Mouse (Mus musculus) spleen, adult 2 months (tissue): ENCODE measurements around the gene Klhl26. TPM values are rescaled to one million over a fixed set of nuclear protein-coding genes. Genes with fewer than 3 reads are reported as not detected.
"Not testable (repeated sequence)": the region's sequence is repeated elsewhere in the genome, so short reads cannot be mapped to it uniquely, and the experiment has no call there.

Experiments used
- DNase-seq, 2 experiments: peaks; one replicate each; pipeline versions ENCODE4 v3.0.0 to v3.0.0-alpha.2; 2012 to 2021; ENCODE audit warnings: low spot score in 2 of 2, low read depth in 1 of 2
- H3K27ac ChIP-seq: fragments of 200-500 bp; 2 replicates; pipeline ENCODE4 v1.5.1; 2012; ENCODE audit warnings: low read length, inconsistent platforms; ENCODE audit not compliant: insufficient read depth
- H3K27me3 ChIP-seq: fragments of 200-500 bp; 2 replicates; pipeline ENCODE4 v1.6.1; 2012; ENCODE audit warnings: mild to moderate bottlenecking, moderate library complexity, low read length, inconsistent platforms; ENCODE audit not compliant: control insufficient read depth, insufficient read depth
- H3K36me3 ChIP-seq: fragments of 200-500 bp; 2 replicates; pipeline ENCODE4 v1.6.1; 2012; ENCODE audit warnings: mild to moderate bottlenecking, low read length, inconsistent platforms; ENCODE audit not compliant: control insufficient read depth, insufficient read depth
- H3K4me1 ChIP-seq: fragments of 200-500 bp; 2 replicates; pipeline ENCODE4 v1.6.1; 2011; ENCODE audit warnings: inconsistent platforms; ENCODE audit not compliant: control insufficient read depth, insufficient read depth, insufficient read length
- H3K4me3 ChIP-seq: fragments of 200-500 bp; 2 replicates; pipeline ENCODE4 v1.5.1; 2011; ENCODE audit warnings: mild to moderate bottlenecking, inconsistent platforms; ENCODE audit not compliant: insufficient read depth, insufficient read length; ENCODE audit errors: extremely low read depth
- CTCF ChIP-seq: fragments of 200-500 bp; IDR thresholded peaks from 2 replicates; pipeline ENCODE4 v1.5.1; 2011; ENCODE audit warnings: mild to moderate bottlenecking, inconsistent platforms; ENCODE audit not compliant: insufficient read depth, insufficient read length, insufficient replicate concordance; ENCODE audit errors: extremely low read depth
- POLR2A ChIP-seq: fragments of 200-500 bp; IDR thresholded peaks from 2 replicates; pipeline ENCODE4 v1.6.1; 2011; ENCODE audit warnings: low read depth, low read length, inconsistent platforms
- WGBS: fragments of 180-500 bp; shearing (Covaris S2); methylation state at CpG from one replicate; pipeline ENCODE4 v1.1.7; 2018; 5-methylcytosine and 5-hydroxymethylcytosine counted together
- polyA plus RNA-seq: library from polyadenylated mRNA; depleted of rRNA; stranded (reverse); fragments of >200 nt; gene quantifications from 2 replicates; pipeline ENCODE4 v1.2.3, GENCODE M21; 2012

Klhl26 gene
- polyA plus RNA-seq, 1 experiment, result 21.8 TPM

DNA sequence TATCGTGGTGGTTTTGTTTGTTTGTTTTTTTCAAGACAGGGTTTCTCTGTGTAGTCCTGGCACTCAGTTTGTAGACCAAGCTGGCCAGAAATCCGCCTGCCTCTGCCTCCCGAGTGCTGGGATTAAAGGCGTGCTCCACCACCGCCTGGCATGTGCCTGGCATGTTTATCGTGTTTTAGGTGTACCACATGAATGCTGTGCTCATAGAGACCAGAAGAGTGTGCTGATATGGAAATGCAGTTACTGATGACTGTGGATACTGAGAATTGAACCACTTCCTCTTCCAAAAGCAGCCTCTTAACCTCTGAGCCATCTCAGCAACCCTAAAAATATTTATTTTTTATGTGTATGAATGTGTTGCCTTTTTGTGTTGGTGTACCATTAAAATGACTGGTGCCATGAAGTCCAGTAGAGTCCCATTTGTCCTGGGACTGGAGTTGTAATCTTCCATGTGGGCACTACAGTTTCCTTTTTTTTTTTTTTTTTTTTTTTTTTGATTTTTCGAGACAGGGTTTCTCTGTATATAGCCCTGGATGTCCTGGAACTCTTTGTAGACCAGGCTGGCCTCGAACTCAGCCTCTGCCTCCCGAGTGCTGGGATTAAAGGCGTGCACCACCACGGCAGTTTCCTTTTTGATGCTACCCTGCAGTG, 35.6 kb upstream of the Klhl26 start:
- peaks cover 17% of the 10 kb centered on the region for H3K36me3 ChIP-seq
- 62% methylated on average over 11 of the region's 11 CpGs for WGBS
- H3K4me1 ChIP-seq, result peaks cover 13% of the 10 kb centered on the region; the same call in 1 of the 2 replicates
- no peaks in the 10 kb centered on the region for H3K27me3 ChIP-seq
- no peak overlapping the region for H3K4me3 ChIP-seq
- no peak overlapping the region for H3K27ac ChIP-seq
- no peak for DNase-seq
- TF ChIP-seq CTCF (no peak), POLR2A (no peak)

DNA sequence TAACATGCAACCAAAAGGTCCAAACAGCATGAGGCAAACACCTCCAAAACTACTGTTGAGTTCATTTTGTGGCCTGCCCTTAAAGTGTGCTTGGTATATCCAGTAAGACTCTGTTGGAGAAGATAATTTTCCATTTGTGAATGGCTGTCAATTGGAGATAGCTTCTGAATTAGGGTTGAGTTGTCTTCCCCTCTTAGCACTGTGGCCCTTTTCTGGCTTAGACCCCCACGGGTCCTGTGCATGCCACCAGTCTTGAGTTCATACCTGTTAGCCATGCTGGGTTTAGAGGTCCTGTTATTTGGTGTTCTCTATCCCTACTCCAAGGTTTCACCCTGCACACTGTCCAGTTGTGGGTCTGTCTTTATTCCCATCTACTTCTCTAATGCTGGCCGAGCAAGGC, 35.0 kb upstream of the Klhl26 start:
- no peak overlapping the region for H3K27ac ChIP-seq
- no peaks in the 10 kb centered on the region for H3K27me3 ChIP-seq
- H3K4me1 ChIP-seq, result peaks cover 13% of the 10 kb centered on the region; the same call in 1 of the 2 replicates
- H3K36me3 ChIP-seq, result peaks cover 16% of the 10 kb centered on the region; the same call in 1 of the 2 replicates
- WGBS, result 84% methylated on average over 2 of the region's 2 CpGs
- H3K4me3 ChIP-seq, result no peak overlapping the region
- no peak for DNase-seq
- TF ChIP-seq CTCF, result no peak
- TF ChIP-seq POLR2A, result no peak

DNA sequence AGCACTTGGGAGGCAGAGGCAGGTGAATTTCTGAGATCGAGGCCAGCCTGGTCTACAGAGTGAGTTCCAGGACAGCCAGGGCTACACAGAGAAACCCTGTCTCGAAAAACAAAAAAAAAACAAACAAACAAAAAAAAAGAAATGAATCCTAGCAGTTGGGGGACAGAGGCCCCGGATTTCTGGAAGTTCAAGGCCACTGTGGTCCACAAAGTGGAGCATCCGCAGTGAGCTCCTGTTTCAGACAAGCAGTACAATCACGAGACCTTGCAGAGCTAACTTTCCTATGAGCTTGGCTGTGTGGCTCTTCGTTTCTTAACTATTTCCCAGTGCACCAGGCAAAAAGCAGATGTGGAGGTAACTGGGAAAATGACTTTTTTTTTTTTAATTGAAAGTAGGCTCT, 34.4 kb upstream of the Klhl26 start:
- Histone ChIP-seq H3K4me3 (peak overlapping the region; percentile 91; the same call in 1 of the 2 replicates), H3K4me1 (peaks cover 13% of the 10 kb centered on the region; the same call in 1 of the 2 replicates), H3K36me3 (peaks cover 15% of the 10 kb centered on the region; the same call in 1 of the 2 replicates)
- WGBS, result 46% methylated on average over 6 of the region's 6 CpGs
- not testable (repeated sequence) for H3K27me3 ChIP-seq, DNase-seq, H3K27ac ChIP-seq

DNA sequence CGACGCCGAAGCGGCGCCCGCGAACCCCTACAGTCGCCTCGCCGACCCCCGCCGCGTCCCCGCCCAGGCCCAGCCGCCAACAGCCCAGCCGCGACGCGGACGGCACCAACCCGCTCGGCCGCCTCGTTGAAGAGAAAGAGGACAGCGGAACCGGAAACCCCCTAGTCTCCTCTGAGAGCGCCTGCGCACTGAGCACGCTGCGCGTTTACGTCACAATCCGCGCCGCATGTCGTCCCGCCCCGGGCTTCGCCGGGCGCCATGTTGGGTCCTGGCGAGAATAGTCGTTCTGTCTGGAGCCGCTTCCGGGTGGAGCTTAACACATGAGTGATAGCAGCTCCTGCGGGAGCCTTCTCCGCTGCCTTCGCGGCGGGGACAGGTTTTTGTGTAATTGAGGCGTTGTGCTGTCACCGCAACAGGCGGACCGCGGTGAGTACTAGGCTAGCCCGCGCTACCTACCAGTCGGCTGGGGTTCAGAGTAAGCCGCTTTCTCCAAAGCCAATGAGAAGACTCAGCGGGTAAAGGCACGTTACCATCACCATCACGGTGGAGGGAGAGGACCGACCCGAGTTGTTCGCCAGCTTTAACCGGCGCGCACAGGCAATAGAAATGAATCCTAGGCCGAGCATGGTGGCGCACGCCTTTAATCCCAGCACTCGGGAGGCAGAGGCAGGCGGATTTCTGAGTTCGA, 33.6 kb upstream of the Klhl26 start, which contains the start of gene Uba52:
Uba52 (minus strand) TSS at position 574 of the 688 bp plus-strand sequence.
- peak; percentile 92 to 96 for DNase-seq
- TF ChIP-seq POLR2A (peak; percentile 65), CTCF (no peak)
- WGBS, result under 1% methylated on average over 72 of the region's 74 CpGs
- peaks cover 18% of the 10 kb centered on the region for H3K4me1 ChIP-seq
- H3K27me3 ChIP-seq, result no peaks in the 10 kb centered on the region
- H3K27ac ChIP-seq, result peak within 1 kb of the TSS; percentile 96
- peak within 1 kb of the TSS; percentile 91 for H3K4me3 ChIP-seq
- H3K36me3 ChIP-seq, result peaks cover 14% of the 10 kb centered on the region; the same call in 1 of the 2 replicates

DNA sequence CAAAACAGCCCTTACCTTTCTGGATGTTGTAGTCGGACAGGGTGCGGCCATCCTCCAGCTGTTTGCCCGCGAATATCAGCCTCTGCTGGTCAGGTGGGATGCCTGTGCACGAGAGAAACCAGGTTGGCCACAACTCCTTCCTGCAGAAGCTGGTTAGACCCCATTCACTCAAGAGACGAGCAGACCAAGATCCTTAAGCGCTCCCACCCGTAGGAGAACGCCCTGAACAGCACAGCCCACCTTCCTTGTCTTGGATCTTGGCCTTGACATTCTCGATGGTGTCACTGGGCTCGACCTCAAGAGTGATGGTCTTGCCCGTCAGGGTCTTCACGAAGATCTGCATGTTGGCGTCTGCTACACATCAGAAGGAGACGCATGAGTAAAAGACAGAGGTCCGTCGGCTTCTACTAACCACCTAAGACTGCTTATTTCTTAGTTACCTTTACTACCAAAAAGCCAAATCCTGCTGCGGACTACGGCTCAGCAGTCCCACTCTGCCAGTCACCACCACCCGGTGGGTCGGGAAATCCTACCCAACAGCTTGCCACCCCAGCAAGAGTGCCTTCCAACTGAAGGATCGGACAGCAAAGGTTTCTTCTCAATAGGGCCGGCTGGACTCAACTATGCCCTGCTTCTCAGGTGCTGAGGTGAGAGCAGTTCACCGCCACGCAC, 32.6 kb upstream of the Klhl26 start:
- TF ChIP-seq CTCF, result no peak
- TF ChIP-seq POLR2A, result no peak
- peak overlapping the region; percentile 91 for H3K4me3 ChIP-seq
- peak overlapping the region; percentile 46; the same call in 1 of the 2 replicates for H3K27ac ChIP-seq
- WGBS, result 10% methylated on average over 25 of the region's 25 CpGs
- no peaks in the 10 kb centered on the region for H3K27me3 ChIP-seq
- H3K4me1 ChIP-seq, result peaks cover 18% of the 10 kb centered on the region
- H3K36me3 ChIP-seq, result peaks cover 14% of the 10 kb centered on the region; the same call in 1 of the 2 replicates
- no peak for DNase-seq

DNA sequence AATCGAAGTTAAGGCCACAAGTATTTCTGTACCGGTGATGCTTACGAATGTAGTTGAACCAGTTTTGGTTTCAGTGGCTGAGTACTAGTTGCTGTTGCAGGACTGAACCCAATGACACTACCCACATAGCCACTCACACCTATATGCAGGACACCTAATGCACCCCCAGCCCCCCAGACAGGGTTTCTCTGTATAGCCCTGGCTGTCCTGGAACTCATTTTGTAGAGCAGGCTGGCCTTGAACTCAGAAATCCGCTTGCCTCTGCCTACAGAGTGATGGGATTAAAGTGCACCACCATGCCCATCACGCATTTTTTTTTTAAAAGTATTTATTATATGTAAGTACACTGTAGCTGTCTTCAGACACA, 30.2 kb upstream of the Klhl26 start:
- Histone ChIP-seq H3K27ac (no peak overlapping the region), H3K4me3 (no peak overlapping the region), H3K27me3 (no peaks in the 10 kb centered on the region), H3K4me1 (peaks cover 19% of the 10 kb centered on the region), H3K36me3 (peaks cover 8% of the 10 kb centered on the region; the same call in 1 of the 2 replicates)
- TF ChIP-seq POLR2A (no peak), CTCF (no peak)
- 80% methylated on average over 5 of the region's 5 CpGs for WGBS
- DNase-seq, result no peak
